Mouse (Mus musculus): Measurements from ENCODE around the gene Dgat2l6. TPM values are rescaled to one million over a fixed set of nuclear protein-coding genes. Genes with fewer than 3 reads are reported as not detected.

The Dgat2l6 gene
- under 1 TPM; 0.50 to 0.96 (median 0.60) TPM for total RNA-seq (2022)

DNA sequence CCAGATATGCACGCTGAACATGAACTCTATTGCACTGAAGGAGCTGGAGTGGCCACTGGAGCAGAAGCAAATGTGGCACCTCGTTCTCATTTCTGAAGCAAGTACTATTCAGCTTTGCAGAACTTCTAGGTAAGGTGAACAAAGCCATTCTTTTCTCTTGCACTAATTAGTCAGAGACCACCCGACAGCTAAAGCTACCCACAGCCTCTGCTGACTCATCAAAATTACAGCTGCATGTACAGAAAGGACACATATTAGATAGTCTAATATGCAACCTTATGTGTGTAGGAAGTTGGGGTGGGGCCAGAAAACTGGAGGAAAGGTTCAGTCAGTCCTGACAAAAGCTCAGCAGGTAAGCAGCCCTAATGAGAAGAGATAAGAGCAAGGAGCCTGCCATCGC lies at the start of gene Dgat2l6:
Gene Dgat2l6 (plus strand): TSS at position 368 of the 400 bp plus-strand sequence.
- DNase-seq (ENCODE audit: low spot score in 2 of 2): no peak

DNA sequence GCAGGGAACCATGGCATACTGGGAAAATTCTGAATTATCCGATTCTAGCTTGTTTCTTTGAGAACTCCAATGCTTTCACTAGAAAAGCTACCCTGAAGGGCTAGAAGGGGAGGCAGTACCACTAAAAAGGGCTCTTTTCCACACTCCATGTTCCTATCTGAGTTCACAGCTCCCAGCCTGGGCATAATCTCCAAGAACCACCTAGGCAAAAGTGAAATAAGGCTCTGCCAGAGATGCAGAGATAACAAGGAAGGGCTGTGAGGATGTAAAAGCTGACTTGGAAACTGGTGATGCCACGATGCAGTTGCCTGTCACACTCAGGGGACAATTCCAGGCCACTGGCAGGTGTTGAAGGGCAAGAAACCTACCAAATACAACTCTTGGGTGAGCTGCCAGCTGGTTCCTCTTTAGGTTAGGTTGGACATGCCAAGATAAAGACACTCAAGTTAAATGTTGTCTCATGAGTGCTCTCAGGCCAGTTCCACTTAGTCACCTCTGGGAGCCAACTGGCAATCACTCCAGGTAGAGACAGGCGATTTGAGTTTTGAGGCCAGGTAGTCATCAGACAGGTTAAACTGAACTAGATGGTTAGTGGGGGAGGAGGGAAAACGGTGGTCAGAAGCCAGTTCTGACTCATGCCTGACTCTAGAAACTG lies 48.9 kb upstream of the Dgat2l6 start:
- DNase-seq (ENCODE audit: low spot score in 2 of 2): no peak

DNA sequence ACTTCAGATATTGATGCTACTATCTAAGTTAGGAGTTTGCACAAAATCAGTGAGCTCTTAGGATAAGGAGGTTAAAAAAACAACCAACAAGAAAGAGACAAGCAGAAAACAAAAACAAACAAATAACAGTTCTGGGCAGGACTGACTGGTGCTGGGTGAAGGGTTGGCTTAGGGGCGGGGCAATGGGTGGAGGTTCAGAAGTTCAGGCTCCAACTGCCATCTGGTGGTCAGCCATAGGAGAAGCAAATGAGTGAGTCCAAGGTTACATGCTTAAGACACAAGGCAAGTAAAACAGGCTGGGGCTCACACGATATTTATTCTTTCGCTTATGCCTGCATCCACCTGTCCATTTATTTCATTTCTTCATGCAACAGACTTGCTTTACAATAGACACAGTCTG lies 44.3 kb upstream of the Dgat2l6 start:
- peak; percentile 22 to 34 for DNase-seq (ENCODE audit: low spot score in 2 of 2)

DNA sequence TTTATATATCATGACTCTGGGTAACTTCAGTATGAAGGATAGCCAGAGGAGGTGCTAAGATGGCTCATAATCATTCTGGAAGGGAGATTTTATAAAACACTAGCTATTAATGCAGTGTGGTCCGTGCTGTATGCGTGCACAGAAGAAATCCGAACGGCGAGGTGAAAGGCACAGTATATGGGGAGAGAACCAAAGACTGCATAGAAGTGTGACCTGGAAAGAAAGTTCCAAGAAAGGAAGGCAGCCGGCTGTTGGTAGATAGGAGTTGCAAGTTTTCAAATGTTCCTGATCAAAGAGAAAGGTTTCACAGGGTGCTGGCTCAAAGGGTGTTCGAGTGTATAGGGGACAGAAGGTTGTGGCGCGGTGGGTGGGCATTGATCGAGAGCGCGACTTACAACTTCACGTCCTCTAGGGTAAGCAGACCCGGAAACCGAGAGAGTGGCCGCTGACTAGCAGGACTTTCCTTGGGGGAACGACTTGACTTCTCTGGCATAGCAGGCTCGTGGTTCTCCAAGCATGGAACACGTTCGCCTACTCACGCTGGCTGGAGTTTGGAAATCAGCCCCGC lies 31.1 kb upstream of the Dgat2l6 start:
- no peak for DNase-seq (ENCODE audit: low spot score in 2 of 2)

DNA sequence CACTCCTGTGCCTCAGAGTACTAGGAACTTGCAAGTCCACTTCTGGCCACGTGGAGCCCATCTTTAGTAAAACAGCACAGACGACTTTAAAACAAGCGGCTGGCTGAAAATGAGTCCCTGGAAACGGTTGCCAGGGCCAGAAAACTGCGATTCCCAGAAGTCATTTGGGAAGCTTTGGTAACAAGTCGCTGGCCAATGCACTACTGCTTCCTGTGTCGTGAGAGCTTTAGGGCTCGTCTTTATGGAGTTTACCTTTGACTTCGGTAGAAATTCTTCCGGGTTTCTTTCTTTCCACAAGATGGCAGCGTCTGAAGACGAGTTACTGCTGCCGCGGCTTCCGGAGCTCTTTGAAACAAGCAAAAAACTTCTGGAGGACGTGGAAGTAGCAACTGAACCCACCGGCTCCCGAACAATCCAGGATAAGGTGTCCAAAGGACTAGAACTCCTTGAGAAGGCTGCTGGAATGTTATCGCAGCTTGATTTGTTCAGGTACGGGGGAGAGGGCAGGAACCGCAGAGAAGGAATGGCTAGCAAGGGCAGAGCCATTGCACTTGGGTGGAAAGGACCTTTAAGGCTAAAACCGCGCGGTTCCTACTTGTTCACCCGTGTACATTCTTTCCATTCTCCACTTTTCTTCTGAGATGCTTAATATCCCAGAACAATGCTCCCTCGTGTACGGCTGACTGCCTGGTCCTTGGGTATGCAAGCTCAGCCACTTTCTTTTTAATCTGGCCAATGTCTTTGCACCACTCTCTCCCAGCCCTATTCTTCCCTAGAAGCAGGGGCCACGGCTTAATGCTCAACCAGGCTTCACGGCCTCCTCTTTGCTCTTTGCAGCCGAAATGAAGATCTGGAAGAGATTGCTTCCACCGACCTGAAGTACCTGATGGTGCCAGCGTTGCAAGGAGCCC lies 30.3 kb upstream of the Dgat2l6 start, which contains the start of gene Igbp1:
Gene Igbp1 (plus strand): TSS at position 224 of the 911 bp plus-strand sequence.
- DNase-seq (ENCODE audit: low spot score in 2 of 2): peak; percentile 77 to 83

DNA sequence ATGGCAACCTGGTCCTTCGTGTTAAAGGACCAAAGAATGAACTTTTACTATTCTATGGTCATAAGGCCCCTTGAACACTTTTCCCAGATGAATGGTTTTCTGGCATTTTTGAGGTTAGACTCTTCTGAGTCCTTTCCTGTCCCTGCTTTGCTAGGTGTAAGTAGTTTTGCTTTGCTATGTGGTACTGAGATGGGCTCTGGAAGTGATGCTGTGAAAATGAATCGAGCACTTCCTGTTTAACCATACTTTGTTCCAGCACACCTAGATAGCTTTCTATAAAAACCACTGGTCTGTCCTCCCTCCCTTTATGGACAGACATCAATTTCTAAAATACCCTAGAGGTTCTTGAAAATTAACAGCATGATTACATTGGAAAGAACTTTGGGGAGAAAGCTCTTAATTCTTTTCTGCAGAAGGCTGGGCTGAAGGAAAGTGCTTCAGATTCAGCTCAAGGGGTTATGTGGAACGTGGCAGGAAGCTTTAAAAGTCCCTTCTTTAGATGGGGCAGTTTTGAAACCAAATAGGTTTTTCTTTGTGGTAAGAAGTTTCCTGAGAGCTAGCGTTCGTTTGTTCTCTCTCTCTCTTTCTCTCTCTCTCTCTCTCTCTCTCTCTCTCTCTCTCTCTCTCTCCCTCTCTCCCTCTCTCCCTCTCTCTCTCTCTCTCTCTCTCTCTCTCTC lies 20.3 kb upstream of the Dgat2l6 start:
- DNase-seq (ENCODE audit: low spot score in 2 of 2): no peak

DNA sequence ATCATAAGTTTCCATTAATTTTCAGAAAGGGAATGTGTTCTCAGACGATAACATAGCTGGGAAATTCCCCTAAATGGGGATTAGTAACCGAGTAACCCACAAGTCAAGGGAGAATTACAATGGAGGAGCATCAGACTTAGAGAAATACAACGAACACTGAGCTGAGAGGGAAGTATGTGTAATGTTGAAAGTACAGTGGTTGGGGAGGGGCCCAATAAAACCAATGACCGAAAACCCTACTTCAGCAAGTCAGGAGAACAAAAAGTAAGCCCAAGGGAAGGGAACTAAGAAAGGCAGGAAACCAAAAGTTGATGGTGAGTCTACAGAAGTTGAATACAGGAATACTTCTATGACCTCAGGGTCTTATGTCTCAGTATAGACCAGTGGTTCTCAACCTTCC lies 16.5 kb upstream of the Dgat2l6 start:
- no peak for DNase-seq (ENCODE audit: low spot score in 2 of 2)

DNA sequence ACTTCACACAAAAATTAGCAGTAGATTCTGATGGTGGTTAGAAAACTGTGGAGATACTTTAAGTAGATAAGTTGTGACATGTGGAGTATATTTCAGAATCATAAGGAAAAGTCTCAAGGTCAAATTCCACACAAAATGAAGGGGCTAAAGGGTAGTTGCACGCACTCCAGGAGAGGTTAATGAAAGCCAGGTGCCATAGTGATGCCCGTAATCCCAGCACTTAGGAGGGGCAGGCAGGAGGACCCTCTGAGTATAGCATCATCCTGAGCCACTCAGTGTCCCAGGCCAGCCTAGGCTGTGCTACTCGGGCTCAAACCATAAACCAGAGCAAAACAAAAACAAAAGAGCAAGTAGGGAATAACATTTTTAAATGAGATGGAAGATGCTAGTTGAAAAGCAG lies 14.7 kb upstream of the Dgat2l6 start:
- no peak for DNase-seq (ENCODE audit: low spot score in 2 of 2)

DNA sequence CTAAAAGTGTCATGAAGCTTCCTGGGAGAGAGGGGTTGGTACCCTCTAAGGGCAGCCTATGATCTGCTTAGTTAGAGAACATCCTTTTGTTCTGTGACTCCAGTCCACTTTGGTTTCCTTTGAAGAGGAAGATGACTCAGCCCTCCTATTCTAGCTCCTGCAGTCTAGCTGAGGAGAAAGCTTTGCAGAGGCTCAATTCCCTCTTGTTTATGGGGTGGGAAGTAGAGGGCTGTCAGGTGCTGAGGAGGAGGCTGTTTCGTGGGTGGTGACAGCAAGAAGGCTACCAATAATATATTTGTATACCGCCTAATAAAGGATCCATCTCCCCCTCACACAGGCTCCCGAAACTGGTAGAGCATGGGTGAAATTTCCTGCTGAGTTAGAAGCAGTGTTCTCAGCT lies 8.0 kb upstream of the Dgat2l6 start:
- no peak for DNase-seq (ENCODE audit: low spot score in 2 of 2)

DNA sequence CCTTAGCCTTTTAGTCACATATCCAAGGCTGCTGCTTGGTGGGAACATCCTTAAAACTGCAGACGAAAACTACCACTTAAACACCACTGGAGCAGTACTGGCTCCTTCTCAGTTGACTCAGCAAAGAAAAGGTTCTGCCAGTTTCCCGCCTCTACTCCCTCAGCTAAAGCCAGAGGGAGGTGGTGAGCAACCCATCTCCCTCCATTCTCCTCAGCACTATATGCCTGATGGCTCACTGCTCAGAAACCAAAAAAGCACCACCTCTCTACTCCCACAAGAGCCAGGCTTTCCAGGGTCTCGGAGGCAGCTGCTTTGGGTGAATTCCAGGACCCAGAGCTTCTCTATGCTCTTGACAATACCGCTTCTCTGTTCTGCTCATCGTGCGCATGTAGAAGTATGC lies 7.0 kb upstream of the Dgat2l6 start:
- DNase-seq (ENCODE audit: low spot score in 2 of 2): peak in 1 of 2 experiments; percentile 6

DNA sequence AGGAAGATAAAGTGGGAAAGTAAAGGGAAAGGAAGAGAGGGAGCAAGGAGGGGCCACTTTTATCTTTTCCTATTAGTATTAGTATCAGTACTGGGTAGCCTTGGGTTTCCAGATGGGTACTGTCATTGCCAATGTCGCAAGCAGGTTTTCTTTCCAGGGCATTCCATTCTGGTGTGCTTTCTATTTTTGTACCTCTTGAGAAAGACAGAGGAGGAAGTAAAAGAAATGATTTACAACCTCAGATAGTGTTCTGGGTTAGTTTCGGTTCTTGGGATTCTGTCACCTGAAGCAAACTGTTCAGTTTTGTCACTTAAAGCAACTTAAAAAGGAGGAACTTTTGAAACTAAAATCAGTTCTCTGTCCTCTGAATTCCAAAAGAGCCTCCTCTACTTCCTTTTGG lies 6.1 kb upstream of the Dgat2l6 start:
- no peak for DNase-seq (ENCODE audit: low spot score in 2 of 2)

DNA sequence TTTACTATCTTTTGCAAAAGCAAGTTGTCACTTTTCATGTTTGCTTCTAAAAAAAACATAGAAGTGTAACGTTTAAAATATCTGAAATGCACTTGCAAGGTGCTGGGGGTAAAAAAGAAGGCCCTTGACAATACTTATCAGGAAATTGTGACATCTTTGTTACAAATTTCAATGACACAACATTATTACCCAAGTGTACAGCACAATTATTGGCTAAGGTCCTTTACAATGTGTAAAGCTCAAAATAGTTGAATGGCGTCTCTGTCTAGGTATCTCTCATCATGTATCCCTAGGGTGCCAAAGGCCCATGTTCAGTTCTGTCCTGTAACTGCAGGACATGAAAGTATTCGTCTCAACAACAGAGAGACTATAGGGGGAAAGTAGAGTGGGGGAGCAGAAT lies 31.4 kb downstream of the Dgat2l6 start:
- DNase-seq (ENCODE audit: low spot score in 2 of 2): no peak

DNA sequence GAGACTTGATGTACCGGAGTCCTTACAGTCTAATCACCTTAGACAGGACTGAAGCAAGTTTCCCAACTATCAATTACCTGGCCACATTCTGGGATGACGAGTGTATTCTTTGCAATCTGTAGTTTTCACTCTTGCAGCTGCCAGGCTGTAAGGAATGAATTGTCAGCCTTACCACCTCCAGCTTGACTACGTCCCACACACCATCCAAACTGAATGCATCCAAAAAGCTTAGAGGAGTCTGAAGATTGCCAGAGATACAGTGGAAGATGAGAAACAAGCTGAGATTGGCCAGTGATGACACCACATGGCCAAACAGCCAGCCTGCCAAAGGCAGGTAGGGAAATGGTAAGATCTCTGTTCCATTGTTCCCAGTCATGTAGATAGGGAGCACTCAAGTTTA lies 41.1 kb downstream of the Dgat2l6 start:
- no peak for DNase-seq (ENCODE audit: low spot score in 2 of 2)

DNA sequence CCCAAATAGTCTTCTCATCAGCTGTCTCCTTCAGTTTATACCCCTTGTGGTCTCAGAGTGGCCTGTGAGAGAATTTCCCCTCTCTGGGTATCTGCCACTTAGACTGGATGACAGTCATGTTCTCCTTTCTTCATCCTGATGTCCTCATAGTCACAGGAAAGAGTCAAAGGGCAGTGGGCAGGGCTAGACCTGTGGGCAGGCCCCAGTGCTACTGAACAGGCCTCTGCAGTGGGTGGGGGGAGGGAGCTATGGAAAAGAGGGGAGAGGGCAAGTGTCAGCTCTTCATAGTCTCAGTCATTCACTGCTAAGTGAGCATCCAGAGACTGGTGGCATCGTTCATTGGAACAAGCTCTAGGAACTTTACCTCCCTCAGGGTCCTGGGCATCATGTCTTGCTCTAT lies 47.3 kb downstream of the Dgat2l6 start, which contains the start of gene Awat1:
Gene Awat1 (plus strand): TSS at position 301 of the 400 bp plus-strand sequence.
- DNase-seq (ENCODE audit: low spot score in 2 of 2): no peak

DNA sequence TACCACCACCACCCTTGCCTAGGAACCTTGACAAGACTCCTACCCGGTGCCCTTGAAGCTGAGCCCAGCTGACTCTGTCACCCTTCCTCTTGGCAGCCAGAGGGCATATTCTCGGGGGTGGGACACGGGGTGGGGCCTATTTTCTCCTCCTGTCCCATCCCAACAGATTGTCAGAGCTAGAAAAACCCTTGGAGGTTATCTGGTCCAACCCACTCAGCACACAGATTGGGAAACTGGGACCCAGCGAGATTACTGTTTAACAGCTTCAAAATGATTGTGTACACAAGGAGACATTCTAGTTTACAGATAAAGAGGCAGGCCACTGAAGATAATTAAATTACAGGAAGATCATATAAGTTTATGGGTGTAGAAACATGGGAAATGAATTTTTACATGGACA lies 70.2 kb downstream of the Dgat2l6 start, which contains the start of gene P2ry4:
Gene P2ry4 (minus strand): TSS at position 79 of the 400 bp plus-strand sequence.
- no peak for DNase-seq (ENCODE audit: low spot score in 2 of 2)

Other genes with a start within 250 kb of the Dgat2l6 start
- not detected for gene Otud6a, start 95.8 kb upstream of the Dgat2l6 start, total RNA-seq (2022)
- not detected for gene Awat2, start 82.1 kb upstream of the Dgat2l6 start, total RNA-seq (2022)
- gene Igbp1, start 30.5 kb upstream of the Dgat2l6 start, total RNA-seq (2022): 10 to 100 TPM; 36.3 to 38.9 (median 37.6) TPM
- not detected for gene Awat1, start 47.4 kb downstream of the Dgat2l6 start, total RNA-seq (2022)
- gene P2ry4, start 70.0 kb downstream of the Dgat2l6 start, total RNA-seq (2022): under 1 TPM in 1 of 4 experiments, not detected in 3; 0.14 TPM
- gene Arr3, start 80.7 kb downstream of the Dgat2l6 start, total RNA-seq (2022): 1 to 10 TPM in 1 of 4 experiments, under 1 TPM in 2, not detected in 1; 0.43 to 1.1 (median 0.52) TPM
- gene Kif4, start 100.9 kb downstream of the Dgat2l6 start, total RNA-seq (2022): under 1 TPM; 0.29 to 0.57 (median 0.44) TPM
- 10 to 100 TPM; 38.4 to 48.0 (median 39.5) TPM for gene Pdzd11, start 101.7 kb downstream of the Dgat2l6 start, total RNA-seq (2022)
- 10 to 100 TPM; 10.5 to 17.9 (median 15.4) TPM for gene Gdpd2, start 205.0 kb downstream of the Dgat2l6 start, total RNA-seq (2022)
- gene Dlg3, start 242.9 kb downstream of the Dgat2l6 start, total RNA-seq (2022): 100 to 1,000 TPM; 131 to 148 (median 136) TPM

Data from layer of hippocampus, adult 8-10 months (tissue).